Mouse (Mus musculus) CH12F3 (cell line): ENCODE data around the gene Olfr319.
"Not testable (repeated sequence)": the region's sequence is repeated elsewhere in the genome, so short reads cannot be mapped to it uniquely, and the experiment has no call there.

Source experiments
- in situ Hi-C: fragments of 300-500 bp; cut with MboI; formaldehyde crosslinking; loops from 2 replicates; pipeline ENCODE4 v1.14.3; 2020; ENCODE audit warnings: low sequenced_read_pairs

The Olfr319 gene

DNA sequence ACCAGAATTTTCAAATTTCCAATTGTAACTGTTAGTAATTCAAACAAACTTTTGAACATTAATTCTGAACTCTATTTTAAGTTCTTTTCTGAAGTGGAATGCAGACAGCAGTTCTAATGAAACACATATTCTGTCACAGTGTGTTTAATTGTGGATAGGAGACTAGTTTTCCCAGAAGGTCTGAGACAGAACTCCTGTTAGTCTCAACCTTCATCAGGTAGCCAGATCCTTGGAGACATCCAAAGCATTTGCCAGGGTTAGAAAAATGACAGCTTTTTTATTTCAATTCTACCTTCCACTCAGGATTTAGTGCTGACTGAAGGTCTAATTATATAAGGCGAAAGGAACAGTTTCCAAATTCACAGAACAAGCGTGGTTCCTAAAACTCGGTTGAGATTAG is at the start of gene Olfr319:
TSS of gene Olfr319 (plus strand) at position 301 of the 400 bp plus-strand sequence.
- in situ Hi-C loops = no loop called here

DNA sequence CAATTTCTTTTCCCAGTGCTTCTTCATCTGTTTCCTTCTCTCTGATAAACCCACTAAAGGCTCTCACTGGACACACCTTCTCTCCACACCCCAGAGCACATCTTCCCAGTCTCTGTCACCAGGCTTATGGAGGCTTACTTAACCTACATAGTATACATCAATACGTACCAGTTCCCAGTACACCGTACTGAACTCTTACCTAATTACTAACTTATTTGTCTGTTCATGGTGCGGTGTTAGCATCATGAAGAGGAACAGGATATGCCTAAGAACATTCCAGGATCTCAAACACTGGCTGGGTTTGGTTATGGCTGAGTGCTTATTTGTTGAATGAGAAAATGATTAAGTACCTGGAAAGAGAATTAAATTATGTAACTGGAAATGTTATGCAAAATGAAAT is 43.8 kb upstream of the Olfr319 start:
- in situ Hi-C loops = no loop called here

DNA sequence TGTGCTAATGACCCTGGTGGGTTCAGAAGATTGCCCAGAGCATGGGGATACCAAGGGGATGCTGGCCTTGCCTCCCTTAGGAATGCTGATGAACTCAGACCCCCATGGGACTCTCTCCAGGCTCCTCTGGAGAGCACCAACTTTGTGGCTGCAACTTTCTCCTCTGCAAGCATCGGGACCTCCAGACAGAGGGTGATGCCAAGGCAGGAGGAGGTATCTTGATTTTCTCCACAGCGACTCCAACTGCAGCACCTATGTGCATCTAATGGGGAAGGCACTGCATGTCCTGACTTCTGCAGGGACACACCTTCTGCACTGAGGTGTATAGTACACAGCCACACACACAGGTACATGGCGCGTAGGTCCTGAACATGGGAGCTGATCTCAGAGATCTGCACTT is 40.4 kb upstream of the Olfr319 start, which contains the start of gene Olfr322:
TSS of gene Olfr322 (plus strand) at position 187 of the 400 bp plus-strand sequence.
- in situ Hi-C loops = no loop called here

DNA sequence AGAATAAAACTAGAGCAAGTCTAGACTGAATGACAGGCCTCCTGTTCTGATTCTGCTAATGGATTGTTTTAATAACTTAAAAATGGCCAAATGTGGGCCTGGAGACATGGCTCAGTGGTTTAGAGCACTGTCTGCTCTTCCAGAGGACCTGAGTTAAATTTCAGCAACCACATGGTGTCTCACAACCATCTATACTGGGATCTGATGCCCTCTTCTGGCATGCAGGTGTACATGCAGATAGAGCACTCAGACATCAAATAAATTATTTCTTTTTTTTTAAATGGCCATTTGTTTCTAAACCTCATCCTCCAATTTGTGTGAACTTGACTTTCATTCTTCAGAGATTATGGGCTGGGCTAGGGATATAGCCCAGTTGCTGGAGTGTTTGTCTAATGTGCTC is 29.7 kb upstream of the Olfr319 start:
- in situ Hi-C loops = no loop called here

DNA sequence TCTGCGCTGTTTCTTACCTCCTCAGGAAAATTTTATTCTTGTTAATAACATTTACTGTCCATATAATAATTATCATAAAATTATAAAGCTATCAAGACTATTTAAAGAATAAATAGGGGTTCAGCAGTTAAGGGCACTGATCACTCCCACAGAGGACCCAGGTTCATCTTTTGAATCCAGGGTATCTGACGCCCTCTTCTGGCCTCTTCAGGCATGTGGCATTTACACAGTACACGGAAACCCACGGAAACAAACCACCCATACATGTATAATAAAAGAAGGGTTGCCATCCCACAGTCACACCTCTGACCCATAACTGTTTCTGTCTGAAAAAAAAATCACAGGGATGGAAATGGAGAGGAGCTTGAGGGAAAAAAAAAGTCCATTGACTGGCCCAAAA is 27.1 kb upstream of the Olfr319 start:
- in situ Hi-C loops = no loop called here

DNA sequence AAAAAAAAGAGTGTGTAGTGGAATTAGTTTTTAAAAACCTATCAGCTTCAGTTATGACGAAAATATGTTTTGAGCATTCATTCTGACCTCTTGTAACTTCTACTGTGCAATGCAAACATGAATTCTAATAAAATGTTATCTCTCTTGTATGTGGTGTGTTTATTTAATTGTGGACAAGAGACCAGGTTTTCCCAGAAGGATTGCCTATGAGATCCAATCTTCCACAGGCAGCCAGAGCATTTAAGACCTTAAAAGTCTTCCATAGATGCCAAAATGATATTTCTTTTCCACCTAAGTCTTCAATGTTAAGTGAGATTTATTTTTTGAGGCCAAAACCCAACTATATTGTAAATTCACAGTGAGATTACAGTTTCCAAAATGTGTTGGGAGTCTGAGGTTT is 18.2 kb upstream of the Olfr319 start, which contains the start of gene Olfr320:
TSS of gene Olfr320 (plus strand) at position 301 of the 400 bp plus-strand sequence.
- in situ Hi-C loops = no loop called here

DNA sequence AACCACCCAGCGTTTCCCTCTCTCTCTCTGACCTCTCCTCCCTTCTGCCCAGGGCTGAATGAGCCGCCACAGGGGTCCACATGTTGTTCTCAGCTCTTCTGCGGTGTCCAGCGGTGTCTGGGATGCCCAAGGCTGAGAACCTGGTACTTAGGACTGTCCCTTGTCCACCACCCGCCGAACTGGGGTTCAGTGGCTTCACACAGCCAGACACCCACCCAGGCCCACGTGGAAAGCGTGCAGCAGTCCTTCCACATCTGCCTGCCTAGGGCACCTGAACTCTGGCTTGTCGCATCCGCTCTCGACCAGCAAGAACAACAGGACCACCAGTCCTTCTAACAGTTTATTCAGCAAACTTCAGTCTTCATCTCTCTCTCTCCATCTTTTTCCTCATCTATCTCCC is 10.1 kb downstream of the Olfr319 start:
- in situ Hi-C loops = no loop called here

DNA sequence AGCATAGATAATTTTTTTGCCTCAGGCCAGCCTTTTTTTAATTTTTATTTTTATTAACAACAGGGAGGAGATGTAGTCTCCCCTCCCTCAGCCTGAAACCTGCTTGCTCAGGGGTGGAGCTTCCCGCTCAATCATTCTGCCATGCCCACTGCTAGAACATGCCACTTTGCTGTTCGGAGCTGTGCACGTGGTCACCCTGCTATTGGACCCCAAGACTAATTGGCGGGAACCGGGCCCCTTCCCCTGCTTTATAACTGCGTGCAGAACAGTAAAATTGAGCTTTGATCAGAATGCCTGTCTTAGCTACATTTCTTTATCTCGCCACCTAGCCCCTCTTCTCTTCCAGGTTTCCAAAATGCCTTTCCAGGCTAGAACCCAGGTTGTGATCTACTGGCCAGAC is 18.8 kb downstream of the Olfr319 start:
- in situ Hi-C loops = not testable (repeated sequence)

DNA sequence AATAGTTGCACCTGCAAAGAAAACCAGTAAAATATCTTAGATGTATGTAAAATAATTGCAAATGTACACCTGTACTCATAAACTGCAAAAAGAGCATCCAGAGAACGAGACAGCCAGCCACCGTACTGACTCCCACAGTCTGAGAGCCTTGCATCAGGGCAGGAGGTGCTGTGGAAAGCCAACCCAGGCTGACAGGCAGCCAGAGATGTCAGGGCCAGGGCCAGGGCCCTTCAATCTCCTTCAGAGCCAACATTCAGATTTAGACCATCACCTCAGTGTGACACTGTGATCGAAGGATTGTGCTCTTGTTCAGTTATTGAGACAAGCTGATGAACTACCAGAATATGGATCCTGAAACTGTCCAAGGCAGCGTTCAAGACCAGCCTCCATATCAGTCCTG is 20.7 kb downstream of the Olfr319 start:
- in situ Hi-C loops = no loop called here

DNA sequence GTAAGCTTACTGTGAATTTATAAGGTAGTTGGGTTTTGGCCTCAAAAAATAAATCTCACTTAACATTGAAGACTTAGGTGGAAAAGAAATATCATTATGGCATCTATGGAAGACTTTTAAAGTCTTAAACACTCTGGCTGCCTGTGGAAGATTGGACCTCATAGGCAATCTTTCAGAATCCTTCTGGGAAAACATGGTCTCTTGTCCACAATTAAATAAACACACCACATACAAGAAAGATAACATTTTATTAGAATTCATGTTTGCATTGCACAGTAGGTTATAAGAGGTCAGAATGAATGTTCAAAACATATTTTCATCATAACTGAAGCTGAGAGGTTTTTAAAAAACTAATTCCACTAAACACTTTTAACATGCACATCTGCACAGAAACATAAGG is 25.0 kb downstream of the Olfr319 start, which contains the start of gene Olfr318:
TSS of gene Olfr318 (minus strand) at position 101 of the 400 bp plus-strand sequence.
- in situ Hi-C loops = no loop called here

DNA sequence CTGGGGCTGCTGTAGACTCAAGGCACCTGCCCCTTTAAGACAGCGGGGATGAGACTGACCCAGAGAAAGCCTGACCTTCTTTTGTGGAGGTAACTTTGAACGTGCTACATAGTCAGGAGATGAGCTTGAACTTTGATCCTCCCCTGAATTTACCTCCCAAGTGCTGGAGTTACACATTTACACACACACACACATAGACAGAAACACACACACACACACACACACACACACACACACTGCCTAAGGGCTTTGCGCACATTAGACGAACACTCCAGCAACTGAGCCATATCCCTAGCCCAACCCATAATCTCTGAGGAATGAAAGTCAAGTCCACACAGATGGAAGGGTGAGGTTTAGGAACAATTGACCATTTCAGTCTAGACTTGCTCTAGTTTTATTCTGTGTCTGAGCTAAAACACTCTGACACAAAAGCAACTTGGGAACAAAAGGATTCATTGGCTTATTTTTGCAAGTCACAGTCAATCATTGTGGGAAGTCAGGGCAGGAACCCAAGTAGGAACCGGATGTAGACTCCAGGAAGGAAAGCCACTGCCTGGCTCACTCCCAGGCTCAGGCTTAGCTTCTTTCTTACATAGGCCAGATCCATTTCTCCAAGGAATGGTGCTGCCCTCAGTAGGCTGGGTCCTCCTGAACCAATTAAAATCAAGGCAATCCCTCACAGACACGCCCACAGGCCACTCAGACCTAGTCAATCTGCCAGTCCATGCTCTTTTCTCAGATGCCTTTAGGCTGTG is 29.1 kb downstream of the Olfr319 start:
- in situ Hi-C loops = not testable (repeated sequence)

DNA sequence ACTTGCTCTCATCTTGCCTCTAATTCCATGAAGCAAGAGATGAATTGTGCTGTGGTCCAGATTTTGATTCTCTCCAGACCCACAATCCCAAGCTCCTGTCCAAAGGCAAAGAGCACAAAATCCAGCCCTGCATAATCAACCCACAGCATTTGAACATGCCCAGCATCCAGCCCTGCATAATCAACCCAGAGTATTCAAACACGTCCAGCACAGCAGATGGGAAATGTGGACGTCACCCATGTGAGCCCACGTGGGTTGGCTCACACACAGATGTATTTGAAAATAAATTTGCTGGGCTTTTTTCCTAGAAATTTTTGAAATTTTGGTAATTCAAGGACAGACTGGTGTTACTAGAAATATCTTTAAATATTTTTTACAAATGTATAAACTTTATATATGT is 34.4 kb downstream of the Olfr319 start:
- in situ Hi-C loops = no loop called here

DNA sequence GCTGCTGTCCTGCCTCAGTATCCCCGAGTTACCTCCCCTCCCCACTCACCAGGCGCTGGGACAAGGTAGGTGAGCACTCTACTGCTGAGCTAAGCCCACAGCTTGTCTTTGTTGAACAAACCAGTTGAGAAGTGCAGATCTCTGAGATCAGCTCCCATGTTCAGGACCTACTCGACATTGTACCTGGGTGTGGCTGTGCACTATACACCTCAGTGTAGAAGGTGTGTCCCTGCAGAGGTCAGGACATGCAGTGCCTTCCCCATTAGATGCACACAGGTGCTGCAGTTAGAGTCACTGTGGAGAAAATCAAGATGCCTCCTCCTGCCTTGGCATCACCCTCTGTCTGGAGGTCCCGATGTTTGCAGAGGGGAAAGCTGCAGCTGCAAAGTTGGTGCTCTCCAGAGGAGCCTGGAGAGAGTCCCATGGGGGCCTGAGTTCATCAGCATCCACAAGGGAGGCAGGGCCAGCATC is 39.9 kb downstream of the Olfr319 start, which contains the start of gene Olfr317:
TSS of gene Olfr317 (minus strand) at position 421 of the 471 bp plus-strand sequence.
- in situ Hi-C loops = no loop called here

DNA sequence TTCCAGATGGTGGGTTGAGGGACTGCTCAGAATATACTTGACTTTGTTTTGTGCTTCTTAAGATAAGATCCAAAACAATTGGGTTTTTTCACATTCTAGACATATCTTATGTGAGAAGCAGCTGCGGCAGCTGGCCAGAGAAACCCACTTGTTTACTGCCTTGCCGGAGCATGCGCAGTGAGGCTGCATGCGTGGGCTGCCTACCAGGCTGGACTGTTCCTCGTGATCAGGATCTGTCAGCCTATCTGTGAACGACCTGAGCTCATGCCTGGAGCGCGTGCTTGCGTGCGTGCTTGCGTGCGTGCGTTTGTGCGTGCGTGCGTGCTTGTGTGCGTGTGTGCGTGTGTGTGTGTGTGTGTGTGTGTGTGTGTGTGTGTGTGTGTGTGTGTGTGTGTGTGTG is 52.1 kb downstream of the Olfr319 start:
- in situ Hi-C loops = not testable (repeated sequence)

DNA sequence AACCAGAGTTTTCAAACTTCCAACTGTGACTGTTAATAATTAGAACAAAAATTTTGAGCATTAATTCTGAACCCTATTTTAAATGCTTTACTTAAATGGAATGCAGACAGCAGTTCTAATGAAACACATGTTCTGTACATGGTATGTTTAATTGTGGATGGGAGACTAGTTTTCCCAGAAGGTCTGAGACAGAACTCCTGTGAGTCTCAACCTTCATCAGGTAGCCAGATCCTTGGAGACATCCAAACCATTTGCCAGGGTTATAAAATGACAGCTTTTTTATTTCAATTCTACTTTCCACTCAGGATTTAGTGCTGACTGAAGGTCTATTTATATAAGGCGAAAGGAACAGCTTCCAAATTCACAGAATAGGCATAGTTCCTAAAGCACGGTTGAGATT is 53.5 kb downstream of the Olfr319 start, which contains the start of gene Olfr316:
TSS of gene Olfr316 (plus strand) at position 301 of the 400 bp plus-strand sequence.
- in situ Hi-C loops = no loop called here
